Mouse (Mus musculus) layer of hippocampus, adult 8-10 months (tissue): ENCODE measurements at regions not wholly inside any gene's neighbourhood (a gene's known extent, or its start where the extent isn't known, plus 50 kb on each side); places are given as distances from the start of the nearest gene placed in this dataset.
A peak's percentile ranks its signal among the peaks of the same experiment; 100 is the strongest.

Experiments
- DNase-seq, 2 experiments: peaks; one replicate each; pipeline ENCODE4 v3.0.0; 2022; ENCODE audit warnings: low spot score in 2 of 2

DNA sequence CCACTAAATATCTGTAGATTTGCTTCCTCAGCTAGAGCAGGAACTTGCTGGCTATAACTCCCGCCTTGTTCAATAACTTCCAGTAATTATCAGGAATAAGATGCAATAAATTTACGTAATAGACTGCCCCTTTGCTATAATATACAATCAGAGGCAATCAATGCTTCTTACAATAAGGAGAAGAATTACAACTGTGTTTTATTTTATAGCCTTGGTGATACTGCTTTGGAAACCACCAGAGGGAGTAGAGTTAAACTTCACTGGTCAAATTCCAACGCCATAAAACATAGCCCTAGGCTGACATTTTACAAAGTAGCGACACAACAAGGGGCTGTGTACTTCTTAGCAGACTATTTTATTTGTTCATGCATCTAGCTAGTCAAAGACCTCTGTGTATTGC is 95.7 kb downstream of the Tex13c1 start:
- no peak for DNase-seq

DNA sequence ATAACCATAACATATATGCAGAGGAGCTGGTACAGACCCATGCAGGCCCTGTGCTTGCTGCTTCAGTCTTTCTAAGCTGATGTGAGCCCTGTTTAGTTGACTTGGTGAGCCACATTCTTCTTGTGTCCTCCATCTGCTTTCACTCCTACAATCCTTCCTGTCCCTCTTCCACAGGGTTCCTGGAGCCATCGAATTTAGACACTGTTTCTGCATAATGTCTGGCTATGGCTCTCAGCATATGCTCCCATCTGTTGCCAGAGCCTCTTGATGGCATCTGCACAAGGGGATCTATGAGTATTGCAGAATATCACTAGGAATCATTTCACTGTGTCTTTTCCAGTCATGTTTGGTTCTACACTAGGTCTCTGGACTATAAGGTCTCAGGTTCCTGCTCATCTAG is 145.9 kb downstream of the Tex13c1 start:
- DNase-seq, result peak; percentile 8 to 9

DNA sequence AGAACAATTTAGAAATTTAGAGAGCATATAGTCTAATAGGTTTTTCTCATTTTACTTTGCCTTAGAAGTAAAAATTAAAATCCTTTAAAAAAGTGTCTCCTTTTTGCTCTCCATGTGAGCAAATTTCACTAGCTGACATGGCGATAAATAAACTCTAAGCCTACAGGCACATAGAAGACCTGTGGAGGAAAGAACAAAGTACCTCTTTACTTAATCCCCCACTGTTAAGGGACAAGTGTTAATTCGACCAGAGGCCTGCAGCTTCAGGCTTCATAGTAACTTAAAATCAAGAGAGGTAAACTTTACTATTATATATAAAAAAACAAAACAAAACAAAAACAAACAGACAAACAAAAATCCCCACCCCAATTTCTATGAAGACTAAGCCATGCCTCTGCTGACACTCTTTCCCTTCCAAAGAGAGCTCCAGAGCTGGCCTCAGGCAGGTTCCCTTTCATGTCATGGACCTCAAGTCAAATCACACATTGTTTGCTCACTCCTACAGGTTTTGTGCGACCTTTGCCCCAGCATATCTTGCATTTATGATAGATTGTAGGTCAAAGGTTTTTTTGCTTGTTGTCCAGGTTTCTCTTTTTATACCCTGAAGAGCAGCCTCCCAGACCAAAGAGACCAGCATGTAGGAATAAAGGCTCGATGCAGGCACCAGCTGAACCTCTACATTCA is 149.0 kb downstream of the Tex13c1 start:
- DNase-seq, result no peak
